Mouse (Mus musculus) hindbrain, embryonic 10.5 days (tissue): ENCODE data around the gene Copa. TPM values are rescaled to one million over a fixed set of nuclear protein-coding genes. Genes with fewer than 3 reads are reported as not detected.

Source experiments
- DNase-seq: peaks from one replicate; pipeline ENCODE4 v3.0.0-alpha.2; 2017; ENCODE audit warnings: low spot score
- H3K27ac ChIP-seq: fragments of 300-500 bp; sonication (generic); 2 replicates; pipeline ENCODE4 v1.5.1; 2016; ENCODE audit warnings: mild to moderate bottlenecking, moderate library complexity
- H3K27me3 ChIP-seq: fragments of 300-500 bp; sonication (generic); 2 replicates; pipeline ENCODE4 v1.6.1; 2016; ENCODE audit warnings: mild to moderate bottlenecking; ENCODE audit not compliant: poor library complexity, insufficient read depth, severe bottlenecking
- H3K36me3 ChIP-seq: fragments of 300-500 bp; sonication (generic); 2 replicates; pipeline ENCODE4 v1.6.1; 2016; ENCODE audit warnings: mild to moderate bottlenecking, moderate library complexity
- H3K4me1 ChIP-seq: fragments of 300-500 bp; sonication (generic); replicated peaks from 2 replicates; pipeline ENCODE4 v1.6.1; 2016; ENCODE audit warnings: mild to moderate bottlenecking
- H3K4me3 ChIP-seq: fragments of 300-500 bp; sonication (generic); 2 replicates; pipeline ENCODE4 v1.5.1; 2016; ENCODE audit warnings: mild to moderate bottlenecking, moderate library complexity
- H3K9me3 ChIP-seq: fragments of 300-500 bp; sonication (generic); 2 replicates; pipeline ENCODE4 v1.6.1; 2016; ENCODE audit warnings: mild to moderate bottlenecking, moderate library complexity
- WGBS: fragments of 180-500 bp; shearing (Covaris S2); methylation state at CpG from one replicate; pipeline ENCODE4 v1.1.7; 2016; 5-methylcytosine and 5-hydroxymethylcytosine counted together
- polyA plus RNA-seq: library from polyadenylated mRNA; unstranded; fragments of >200 nt; fragmentation: Nextera tagmentation; extraction: Ambion mirVana; gene quantifications from 2 replicates; pipeline ENCODE4 v1.2.1, GENCODE M21; 2016

Gene Copa
- polyA plus RNA-seq, 1 experiment from 2014 or later: 173 TPM

DNA sequence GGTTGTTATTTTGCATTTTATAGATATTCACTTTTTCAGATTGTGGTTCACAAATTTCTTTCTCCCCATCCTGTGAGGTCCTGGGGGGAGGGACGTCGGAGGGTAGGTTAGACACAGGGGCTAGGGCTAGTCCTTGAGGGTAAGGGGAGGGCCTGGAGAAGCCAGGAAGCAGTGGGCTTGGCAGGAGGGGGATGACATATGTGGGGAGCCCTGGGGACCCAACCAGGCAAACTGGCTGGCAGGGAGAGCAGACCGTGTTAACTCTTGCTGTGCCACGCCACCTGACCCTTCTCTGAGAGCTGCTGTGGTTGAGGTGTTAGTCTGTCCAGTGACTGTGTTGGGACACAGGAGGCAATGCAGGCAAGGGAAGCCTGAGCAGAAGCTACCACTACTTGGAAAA, 21.7 kb upstream of the Copa start:
- Histone ChIP-seq H3K36me3 (peaks cover 19% of the 10 kb centered on the region), H3K27me3 (peaks cover 12% of the 10 kb centered on the region), H3K4me1 (peaks cover 90% of the 10 kb centered on the region), H3K27ac (peak overlapping the region; percentile 88), H3K4me3 (no peak overlapping the region), H3K9me3 (no peaks in the 10 kb centered on the region)
- WGBS: 55% methylated on average over 4 of the region's 4 CpGs
- no peak for DNase-seq

- no peak overlapping the region; the same call in 1 of the 2 replicates for H3K4me3 ChIP-seq
- H3K9me3 ChIP-seq: no peaks in the 10 kb centered on the region
- peaks cover 87% of the 10 kb centered on the region for H3K4me1 ChIP-seq
- DNase-seq: peak; percentile 58
- H3K36me3 ChIP-seq: peaks cover 24% of the 10 kb centered on the region
- WGBS: 24% methylated on average over 8 of the region's 8 CpGs
- H3K27ac ChIP-seq: peak overlapping the region; percentile 88
- peaks cover 6% of the 10 kb centered on the region for H3K27me3 ChIP-seq
Measured at GRCm38 (mm10) chr1:172061217-172061616, 21.1 kb upstream of the Copa start.

- H3K36me3 ChIP-seq: peaks cover 33% of the 10 kb centered on the region
- WGBS: 76% methylated on average over 2 of the region's 2 CpGs
- H3K4me3 ChIP-seq: no peak overlapping the region
- peaks cover 81% of the 10 kb centered on the region for H3K4me1 ChIP-seq
- peak overlapping the region; percentile 88 for H3K27ac ChIP-seq
- no peaks in the 10 kb centered on the region for H3K9me3 ChIP-seq
- no peak for DNase-seq
- 0 out of 2 replicates have a peak, but pooled peaks cover 4% of the 10 kb centered on the region for H3K27me3 ChIP-seq
Measured at GRCm38 (mm10) chr1:172062101-172062500, 20.2 kb upstream of the Copa start.

- peaks cover 47% of the 10 kb centered on the region for H3K36me3 ChIP-seq
- no peak overlapping the region for H3K4me3 ChIP-seq
- DNase-seq: no peak
- 65% methylated on average over 4 of the region's 4 CpGs for WGBS
- H3K27me3 ChIP-seq: no peaks in the 10 kb centered on the region
- peaks cover 68% of the 10 kb centered on the region for H3K4me1 ChIP-seq
- no peaks in the 10 kb centered on the region for H3K9me3 ChIP-seq
- peak overlapping the region; percentile 75 for H3K27ac ChIP-seq
Measured at GRCm38 (mm10) chr1:172063291-172064023, 18.9 kb upstream of the Copa start.

GRCm38 (mm10) chr1:172064613-172065141, 17.7 kb upstream of the Copa start:
- Histone ChIP-seq H3K27me3 (no peaks in the 10 kb centered on the region), H3K9me3 (no peaks in the 10 kb centered on the region), H3K27ac (peak overlapping the region; percentile 75), H3K4me1 (peaks cover 55% of the 10 kb centered on the region), H3K36me3 (peaks cover 59% of the 10 kb centered on the region), H3K4me3 (no peak overlapping the region)
- no peak for DNase-seq
- WGBS: 66% methylated on average over 13 of the region's 13 CpGs

- no peak overlapping the region for H3K27ac ChIP-seq
- no peak for DNase-seq
- H3K4me3 ChIP-seq: no peak overlapping the region
- H3K9me3 ChIP-seq: no peaks in the 10 kb centered on the region
- peaks cover 100% of the 10 kb centered on the region for H3K36me3 ChIP-seq
- WGBS: 76% methylated on average over 6 of the region's 6 CpGs
- no peaks in the 10 kb centered on the region for H3K27me3 ChIP-seq
- peaks cover 20% of the 10 kb centered on the region for H3K4me1 ChIP-seq
Measured at GRCm38 (mm10) chr1:172070227-172070626, 12.1 kb upstream of the Copa start.

GRCm38 (mm10) chr1:172071556-172071955, 10.8 kb upstream of the Copa start:
- Histone ChIP-seq H3K9me3 (no peaks in the 10 kb centered on the region), H3K4me3 (no peak overlapping the region), H3K4me1 (0 out of 2 replicates have a peak, but pooled peaks cover 13% of the 10 kb centered on the region), H3K27me3 (no peaks in the 10 kb centered on the region), H3K36me3 (peaks cover 100% of the 10 kb centered on the region), H3K27ac (peak overlapping the region; percentile 64)
- no peak for DNase-seq
- 64% methylated on average over 4 of the region's 4 CpGs for WGBS

DNA sequence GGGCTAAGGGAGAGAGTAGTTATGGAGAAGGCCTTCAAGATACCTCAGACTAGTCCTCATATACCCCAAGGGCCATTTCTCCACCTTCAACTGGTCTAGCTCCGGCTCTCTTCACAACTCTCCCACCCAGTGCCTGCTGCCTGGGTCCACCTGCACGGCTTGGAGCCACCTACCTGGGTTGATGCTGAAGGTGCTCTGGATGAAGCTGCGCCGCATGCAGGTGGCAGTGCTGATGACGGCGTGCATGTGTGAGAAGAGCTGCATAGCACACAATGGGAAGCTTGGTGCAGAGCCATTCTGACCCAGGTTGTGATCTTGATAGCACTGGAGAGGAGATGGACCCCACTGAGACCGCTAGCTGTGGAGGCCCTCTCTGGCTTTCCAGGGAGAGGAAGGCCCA, 9.7 kb upstream of the Copa start:
- DNase-seq: no peak
- H3K36me3 ChIP-seq: peaks cover 100% of the 10 kb centered on the region

GRCm38 (mm10) chr1:172077981-172078380, 4.3 kb upstream of the Copa start:
- 79% methylated on average over 5 of the region's 5 CpGs for WGBS
- DNase-seq: no peak
- peaks cover 78% of the 10 kb centered on the region for H3K36me3 ChIP-seq
- no peak overlapping the region for H3K4me3 ChIP-seq
- H3K9me3 ChIP-seq: no peaks in the 10 kb centered on the region
- peaks cover 11% of the 10 kb centered on the region for H3K4me1 ChIP-seq
- no peaks in the 10 kb centered on the region for H3K27me3 ChIP-seq
- H3K27ac ChIP-seq: no peak overlapping the region

More for the DNA sequence above, 9.7 kb upstream of the Copa start:
- WGBS: 94% methylated on average over 7 of the region's 7 CpGs
- Histone ChIP-seq H3K9me3 (no peaks in the 10 kb centered on the region), H3K4me3 (no peak overlapping the region), H3K27ac (0 out of 2 replicates have a peak overlapping the region, but pooled peaks have one; percentile 64), H3K27me3 (no peaks in the 10 kb centered on the region), H3K4me1 (0 out of 2 replicates have a peak, but pooled peaks cover 13% of the 10 kb centered on the region)

DNA sequence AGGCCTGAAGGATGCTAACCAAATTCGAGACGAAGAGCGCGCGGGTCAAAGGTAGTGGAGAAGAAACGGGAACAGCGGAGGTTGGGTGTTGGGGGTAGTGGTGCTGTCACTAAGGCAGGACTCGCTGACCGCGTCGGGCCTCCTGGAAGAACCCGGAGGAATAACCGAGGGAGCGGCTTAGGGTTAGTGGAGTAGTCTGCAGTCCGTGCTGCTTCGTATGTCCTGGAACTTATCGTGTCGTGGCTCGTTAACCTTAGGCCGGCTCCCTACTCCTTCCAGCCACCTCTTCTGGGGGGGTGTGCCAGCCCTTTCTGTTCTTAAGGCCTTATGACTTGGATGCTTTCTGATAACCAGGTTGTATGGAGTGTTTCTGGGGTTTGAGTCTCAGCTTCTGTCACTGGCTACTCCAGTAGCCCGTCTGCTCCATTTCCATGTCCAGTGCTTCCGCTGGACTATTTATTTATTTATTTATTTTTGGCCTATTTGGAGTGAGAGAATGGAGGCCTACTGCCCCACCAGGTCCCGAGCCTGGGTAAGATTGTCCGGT, 643 bp downstream of the Copa start:
- Histone ChIP-seq H3K27me3 (no peaks in the 10 kb centered on the region), H3K27ac (peak overlapping the region; percentile 95), H3K4me1 (peaks cover 28% of the 10 kb centered on the region), H3K4me3 (peak overlapping the region; percentile 77), H3K9me3 (no peaks in the 10 kb centered on the region), H3K36me3 (peaks cover 30% of the 10 kb centered on the region)
- WGBS: 4% methylated on average over 24 of the region's 24 CpGs
- no peak for DNase-seq

GRCm38 (mm10) chr1:172093522-172093921, 11.2 kb downstream of the Copa start:
- no peak overlapping the region for H3K27ac ChIP-seq
- no peaks in the 10 kb centered on the region for H3K9me3 ChIP-seq
- no peaks in the 10 kb centered on the region for H3K4me1 ChIP-seq
- H3K27me3 ChIP-seq: no peaks in the 10 kb centered on the region
- H3K36me3 ChIP-seq: peaks cover 98% of the 10 kb centered on the region
- WGBS: 81% methylated on average over 3 of the region's 3 CpGs
- H3K4me3 ChIP-seq: no peak overlapping the region
- DNase-seq: no peak

DNA sequence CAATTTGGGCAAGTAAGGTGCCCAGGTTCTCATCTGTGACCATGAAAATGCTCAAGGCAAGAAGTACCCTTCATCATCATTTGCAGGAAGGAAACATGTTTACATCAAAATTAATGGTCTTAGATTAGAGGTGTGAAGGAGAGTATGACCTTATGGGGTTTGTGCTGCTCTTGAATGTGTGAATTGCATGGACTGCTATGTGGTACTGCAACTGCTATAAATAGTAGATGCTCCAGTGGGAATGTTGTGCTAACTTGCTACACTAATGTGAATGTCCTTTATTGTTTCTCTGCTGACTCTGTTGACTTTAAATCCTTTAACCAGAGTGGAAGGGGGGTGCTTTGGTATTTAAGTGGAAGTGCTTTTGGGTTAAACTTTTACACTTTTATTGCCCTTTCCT, 12.0 kb downstream of the Copa start:
- Histone ChIP-seq H3K36me3 (peaks cover 98% of the 10 kb centered on the region), H3K4me1 (no peaks in the 10 kb centered on the region), H3K4me3 (no peak overlapping the region), H3K27me3 (no peaks in the 10 kb centered on the region), H3K9me3 (no peaks in the 10 kb centered on the region), H3K27ac (no peak overlapping the region)
- no peak for DNase-seq

GRCm38 (mm10) chr1:172095202-172095601, 12.9 kb downstream of the Copa start:
- peaks cover 98% of the 10 kb centered on the region for H3K36me3 ChIP-seq
- H3K27me3 ChIP-seq: no peaks in the 10 kb centered on the region
- H3K4me1 ChIP-seq: no peaks in the 10 kb centered on the region
- no peaks in the 10 kb centered on the region for H3K9me3 ChIP-seq
- WGBS: 57% methylated on average over 6 of the region's 6 CpGs
- H3K27ac ChIP-seq: peak overlapping the region; percentile 40; the same call in 1 of the 2 replicates
- no peak for DNase-seq
- H3K4me3 ChIP-seq: no peak overlapping the region
